Comparison of ENCODE assay signal across 35 mouse cellular contexts in the genomic region with DNA sequence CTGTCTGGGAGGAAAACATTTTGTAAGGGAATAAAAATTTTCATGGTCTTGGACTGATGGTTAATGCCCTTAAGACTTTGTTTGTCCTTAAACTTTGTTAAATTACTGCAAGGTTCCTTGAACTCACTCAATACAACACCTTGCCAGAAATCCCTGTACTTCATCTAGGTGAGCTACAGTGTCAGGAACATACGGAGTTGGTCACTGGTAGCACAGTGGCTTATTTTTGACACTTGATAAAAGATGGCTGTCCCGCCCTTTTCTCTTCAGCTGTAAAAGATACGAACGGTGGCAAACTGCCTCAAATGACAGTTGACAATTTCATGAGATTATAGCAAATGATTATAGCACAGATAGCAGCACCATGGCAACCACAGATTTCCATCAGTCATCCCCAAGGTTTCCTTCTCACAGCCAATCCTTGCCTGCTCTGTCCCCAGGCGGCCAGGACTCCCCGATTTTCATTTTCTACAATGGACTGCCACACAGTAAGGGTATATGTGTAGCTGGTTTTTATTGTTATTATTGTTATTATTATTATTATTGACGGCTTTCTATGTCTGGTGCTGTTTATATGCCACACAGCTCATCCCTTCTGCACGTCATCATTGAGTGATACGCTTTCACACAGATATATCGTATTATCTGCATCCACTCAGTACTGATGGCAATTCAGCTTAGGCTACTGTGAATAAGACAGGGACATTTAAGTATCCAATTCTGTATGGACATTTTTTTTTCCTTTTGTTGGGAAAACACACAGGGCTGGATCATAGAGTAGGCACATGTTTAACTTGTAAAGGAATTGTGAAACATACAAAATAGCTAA. TPM values are rescaled to one million over a fixed set of nuclear protein-coding genes. Genes with fewer than 3 reads are reported as not detected.
A peak's percentile ranks its signal among the peaks of the same experiment; 100 is the strongest.
DNase-seq lines count a peak whose midpoint lies in the region; ATAC-seq lines count a peak whose summit lies in the region.
"Had no signal": no experiment of that assay in that cellular context is flagged by ENCODE, and none has a peak within 500 bp of the region (broad histone marks: within the 10 kb centered on the region; RNA-seq: fewer than 3 reads in every experiment).

No protein-coding gene starts in this region.

- H3K4me3 ChIP-seq in midbrain, embryonic 11.5 days (ENCODE audit: low read depth, low read length): no peak overlapping the region
- no peak overlapping the region for H3K4me3 ChIP-seq in midbrain, embryonic 10.5 days
- no peak overlapping the region for H3K4me3 ChIP-seq in forebrain, embryonic 15.5 days
- H3K4me3 ChIP-seq in hindbrain, embryonic 14.5 days (replicated peaks; ENCODE audit: low read length): no peak overlapping the region
- H3K4me3 ChIP-seq in midbrain, embryonic 14.5 days (replicated peaks; ENCODE audit: low read depth, low read length): no peak overlapping the region
- H3K4me3 ChIP-seq: embryonic facial prominence, embryonic 13.5 days; erythroblast, embryonic 14.5 days; gastrocnemius, adult 2 months; heart, embryonic 10.5 days; layer of hippocampus, adult 2 months; limb, embryonic 10.5 days; liver, embryonic 15.5 days; stomach, embryonic 15.5 days had no signal

- no peak overlapping the region for H3K27ac ChIP-seq in midbrain, embryonic 11.5 days (ENCODE audit: low read depth, low read length)
- no peak overlapping the region for H3K27ac ChIP-seq in midbrain, embryonic 10.5 days (replicated peaks)
- H3K27ac ChIP-seq in forebrain, embryonic 15.5 days (replicated peaks): no peak overlapping the region
- 0 out of 2 replicates have a peak overlapping the region, but pooled peaks have one; percentile 49 for H3K27ac ChIP-seq in hindbrain, embryonic 14.5 days
- no peak overlapping the region for H3K27ac ChIP-seq in midbrain, embryonic 14.5 days (replicated peaks; ENCODE audit: low read depth, low read length)
- H3K27ac ChIP-seq: gastrocnemius, adult 2 months; heart, embryonic 10.5 days; layer of hippocampus, adult 2 months; limb, embryonic 10.5 days; liver, embryonic 15.5 days; stomach, embryonic 15.5 days had no signal

- H3K27me3 ChIP-seq in midbrain, embryonic 11.5 days (ENCODE audit: control insufficient read depth, insufficient read depth, low read length): no peaks in the 10 kb centered on the region
- H3K27me3 ChIP-seq in midbrain, embryonic 10.5 days (ENCODE audit: low read depth, poor library complexity, severe bottlenecking): no peaks in the 10 kb centered on the region
- no peaks in the 10 kb centered on the region for H3K27me3 ChIP-seq in forebrain, embryonic 15.5 days
- H3K27me3 ChIP-seq in hindbrain, embryonic 14.5 days (ENCODE audit: control insufficient read depth, insufficient read depth, low read length): no peaks in the 10 kb centered on the region
- no peaks in the 10 kb centered on the region for H3K27me3 ChIP-seq in midbrain, embryonic 14.5 days (ENCODE audit: control insufficient read depth, insufficient read depth, low read length)
- H3K27me3 ChIP-seq: embryonic facial prominence, embryonic 13.5 days; liver, embryonic 15.5 days; stomach, embryonic 15.5 days had no signal

- WGBS in midbrain, embryonic 11.5 days: 83% methylated on average over 10 of the region's 10 CpGs
- 89% methylated on average over 10 of the region's 10 CpGs for WGBS in midbrain, embryonic 10.5 days
- 80% methylated on average over 10 of the region's 10 CpGs for WGBS in forebrain, embryonic 15.5 days
- WGBS in hindbrain, embryonic 14.5 days: 63% methylated on average over 10 of the region's 10 CpGs
- WGBS in midbrain, embryonic 14.5 days: 68% methylated on average over 10 of the region's 10 CpGs

- no peaks in the 10 kb centered on the region for H3K9me3 ChIP-seq in midbrain, embryonic 11.5 days (ENCODE audit: control insufficient read depth, low read length)
- no peaks in the 10 kb centered on the region for H3K9me3 ChIP-seq in midbrain, embryonic 10.5 days (replicated peaks)
- no peaks in the 10 kb centered on the region for H3K9me3 ChIP-seq in forebrain, embryonic 15.5 days
- no peaks in the 10 kb centered on the region for H3K9me3 ChIP-seq in hindbrain, embryonic 14.5 days (ENCODE audit: control insufficient read depth, low read length)
- H3K9me3 ChIP-seq in midbrain, embryonic 14.5 days (ENCODE audit: control insufficient read depth, low read length): no peaks in the 10 kb centered on the region
- H3K9me3 ChIP-seq: embryonic facial prominence, embryonic 13.5 days; heart, embryonic 10.5 days; limb, embryonic 10.5 days; liver, embryonic 15.5 days; stomach, embryonic 15.5 days had no signal

- H3K4me2 ChIP-seq in midbrain, embryonic 11.5 days: no peak overlapping the region
- no peak overlapping the region for H3K4me2 ChIP-seq in forebrain, embryonic 15.5 days (replicated peaks)
- H3K4me2 ChIP-seq in hindbrain, embryonic 14.5 days (replicated peaks): no peak overlapping the region
- H3K4me2 ChIP-seq in midbrain, embryonic 14.5 days (ENCODE audit: low read length): no peak overlapping the region
- H3K4me2 ChIP-seq: embryonic facial prominence, embryonic 13.5 days; liver, embryonic 15.5 days; stomach, embryonic 15.5 days had no signal

- DNase-seq in midbrain, embryonic 11.5 days (ENCODE audit: low spot score, missing footprints): no peak
- no peak for DNase-seq in midbrain, embryonic 10.5 days (ENCODE audit: low spot score)
- DNase-seq in hindbrain, embryonic 14.5 days (ENCODE audit: low spot score): no peak
- peak; percentile 41 for DNase-seq in midbrain, embryonic 14.5 days
- no peak for DNase-seq in yolk sac, embryonic 10.5 days (ENCODE audit: low spot score)
- DNase-seq in heart, adult 8-10 months (ENCODE audit: low spot score): no peak
- DNase-seq: adrenal gland, adult 8-10 months; cerebellum, adult 2 months; cerebellum, postnatal 36 days; embryo, embryonic 11 days; gastrocnemius, adult 2 months; kidney, adult 9 months; kidney, postnatal 14 days; liver; lung, postnatal 4 days; right cerebral cortex, postnatal 4 days had no signal

- no peaks in the 10 kb centered on the region for H3K4me1 ChIP-seq in midbrain, embryonic 11.5 days (ENCODE audit: control insufficient read depth, insufficient read depth, low read length)
- no peaks in the 10 kb centered on the region for H3K4me1 ChIP-seq in midbrain, embryonic 10.5 days
- H3K4me1 ChIP-seq in forebrain, embryonic 15.5 days: no peaks in the 10 kb centered on the region
- no peaks in the 10 kb centered on the region for H3K4me1 ChIP-seq in hindbrain, embryonic 14.5 days (replicated peaks; ENCODE audit: control insufficient read depth, insufficient read depth, low read length)
- no peaks in the 10 kb centered on the region for H3K4me1 ChIP-seq in midbrain, embryonic 14.5 days (ENCODE audit: control insufficient read depth, insufficient read depth, low read length)
- H3K4me1 ChIP-seq: embryonic facial prominence, embryonic 13.5 days; heart, embryonic 10.5 days; limb, embryonic 10.5 days; liver, embryonic 15.5 days; stomach, embryonic 15.5 days had no signal

- ATAC-seq in midbrain, embryonic 11.5 days (ENCODE audit: low FRiP score): peak; percentile 22; the same call in 1 of the 2 replicates
- ATAC-seq in forebrain, embryonic 15.5 days (replicated peaks): peak; percentile 80
- peak; percentile 60 for ATAC-seq in hindbrain, embryonic 14.5 days (ENCODE audit: low FRiP score)
- no peak; the same call in 1 of the 2 replicates for ATAC-seq in midbrain, embryonic 14.5 days (ENCODE audit: low FRiP score, low TSS enrichment)
- no peak for ATAC-seq in monocyte, adult 5-6 weeks (replicated peaks; ENCODE audit: insufficient number of reproducible peaks, low FRiP score, low TSS enrichment, poor library complexity, severe bottlenecking)

- H3K36me3 ChIP-seq in midbrain, embryonic 11.5 days (ENCODE audit: control insufficient read depth, insufficient read depth, low read length): peaks cover 2% of the 10 kb centered on the region; the same call in 1 of the 2 replicates
- peaks cover 66% of the 10 kb centered on the region for H3K36me3 ChIP-seq in midbrain, embryonic 10.5 days
- H3K36me3 ChIP-seq in forebrain, embryonic 15.5 days: peaks cover 3% of the 10 kb centered on the region; the same call in 1 of the 2 replicates
- no peaks in the 10 kb centered on the region for H3K36me3 ChIP-seq in hindbrain, embryonic 14.5 days (replicated peaks; ENCODE audit: control insufficient read depth, insufficient read depth)
- H3K36me3 ChIP-seq in midbrain, embryonic 14.5 days (ENCODE audit: control insufficient read depth, insufficient read depth, low read length): 0 out of 2 replicates have a peak, but pooled peaks cover 3% of the 10 kb centered on the region
- H3K36me3 ChIP-seq: liver, embryonic 15.5 days had no signal

- H3K9ac ChIP-seq in midbrain, embryonic 11.5 days (ENCODE audit: low read length): no peak overlapping the region
- H3K9ac ChIP-seq in forebrain, embryonic 15.5 days (replicated peaks): no peak overlapping the region
- no peak overlapping the region for H3K9ac ChIP-seq in hindbrain, embryonic 14.5 days
- no peak overlapping the region for H3K9ac ChIP-seq in midbrain, embryonic 14.5 days (replicated peaks; ENCODE audit: low read length)
- H3K9ac ChIP-seq: embryonic facial prominence, embryonic 13.5 days; liver, embryonic 15.5 days; stomach, embryonic 15.5 days had no signal

RNA-seq across cellular contexts. Expression of a gene that starts 26.1 kb away (rescaled TPM):
- not detected in 2 replicates for polyA plus RNA-seq in midbrain, embryonic 11.5 days (2014; fragmentation: Nextera tagmentation; extraction: Ambion mirVana)
- polyA plus RNA-seq in midbrain, embryonic 10.5 days (2016; fragmentation: Nextera tagmentation; extraction: Ambion mirVana): not detected in 2 replicates
- polyA plus RNA-seq in forebrain, embryonic 15.5 days (2015; fragmentation: Nextera tagmentation; extraction: Ambion mirVana): not detected in 2 replicates
- polyA plus RNA-seq in hindbrain, embryonic 14.5 days (2014; fragmentation: Nextera tagmentation; extraction: Ambion mirVana): not detected in 2 replicates
- polyA plus RNA-seq in midbrain, embryonic 14.5 days (2014; fragmentation: Nextera tagmentation; extraction: Ambion mirVana): 0.11 TPM in 1 of 2 replicates, not detected in the other
- not detected for total RNA-seq in heart, adult 8-10 months (2022)
- 0.38 TPM in 1 of 3 replicates, not detected in the others for total RNA-seq in monocyte, adult 5-6 weeks (2017)
- total RNA-seq: adrenal gland, adult 8-10 months; ES-E14; gastrocnemius, adult 2 months; gastrocnemius, postnatal 4 days; hematopoietic stem cell, adult 5-6 weeks; layer of hippocampus, adult 2 months; layer of hippocampus, postnatal 25 days; megakaryocyte-erythroid progenitor cell, adult 5-6 weeks had no signal
- polyA plus RNA-seq: cerebellum, adult 2 months; embryonic facial prominence, embryonic 13.5 days; erythroblast, embryonic 14.5 days; frontal cortex, adult 2 months; heart, embryonic 10.5 days; heart, postnatal 0 days; intestine, embryonic 16.5 days; limb, embryonic 10.5 days; liver, embryonic 15.5 days; lung, embryonic 16.5 days; stomach, embryonic 15.5 days; thymus, postnatal 0 days had no signal

Comparison
In these comparisons a context has a peak if more than half of its experiments do, and no peak if none do; other contexts are left out.
1. ATAC-seq: peak in midbrain, embryonic 11.5 days (single experiment), forebrain, embryonic 15.5 days (single experiment) and hindbrain, embryonic 14.5 days (single experiment); none in midbrain, embryonic 14.5 days (single experiment) and monocyte, adult 5-6 weeks (single experiment).